13 mouse cellular contexts compared by ENCODE assay signal in the genomic region with DNA sequence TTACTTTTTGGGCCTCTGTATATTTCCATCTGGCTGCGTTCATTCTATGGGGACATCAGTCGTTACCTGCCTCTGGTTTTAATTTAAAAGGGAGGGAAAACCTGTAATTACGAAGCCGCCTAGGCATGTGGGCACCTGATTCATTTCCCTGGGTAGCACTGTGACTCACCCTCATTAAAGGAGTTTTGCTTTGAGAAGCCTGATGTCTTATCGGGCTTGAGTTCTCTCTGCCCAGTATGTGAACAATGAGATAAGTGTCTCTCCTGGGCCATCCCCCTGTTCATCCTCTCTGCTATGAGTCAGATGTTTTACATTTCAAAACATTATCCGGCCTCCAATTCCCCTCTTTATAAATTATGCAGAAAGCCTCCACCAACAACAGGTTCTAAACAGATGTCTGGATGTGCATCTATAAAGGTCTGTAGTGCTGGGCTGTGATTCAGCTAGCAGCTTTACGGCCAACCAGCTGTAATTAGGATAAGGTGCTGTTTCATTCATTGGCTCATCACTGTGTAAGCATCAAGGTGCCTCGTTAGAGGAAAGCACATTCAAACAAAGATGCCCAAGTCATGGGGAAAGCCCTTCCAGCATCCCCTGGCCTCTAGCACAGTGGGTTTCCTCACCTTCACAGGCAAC.
A peak's percentile ranks its signal among the peaks of the same experiment; 100 is the strongest.
DNase-seq lines count a peak whose midpoint lies in the region; ATAC-seq lines count a peak whose summit lies in the region.
"Had no signal": no experiment of that assay in that cellular context is flagged by ENCODE, and none has a peak within 500 bp of the region (broad histone marks: within the 10 kb centered on the region; RNA-seq: fewer than 3 reads in every experiment).

No protein-coding gene starts in this region.

- H3K9me3 ChIP-seq in forebrain, embryonic 15.5 days: no peaks in the 10 kb centered on the region
- H3K9me3 ChIP-seq in forebrain, embryonic 12.5 days: no peaks in the 10 kb centered on the region
- H3K9me3 ChIP-seq in midbrain, embryonic 12.5 days: no peaks in the 10 kb centered on the region
- H3K9me3 ChIP-seq: embryonic facial prominence, embryonic 13.5 days had no signal

- H3K4me2 ChIP-seq in forebrain, embryonic 15.5 days (replicated peaks): no peak overlapping the region
- no peak overlapping the region for H3K4me2 ChIP-seq in forebrain, embryonic 12.5 days
- H3K4me2 ChIP-seq in midbrain, embryonic 12.5 days (replicated peaks): no peak overlapping the region
- H3K4me2 ChIP-seq: embryonic facial prominence, embryonic 13.5 days had no signal

- no peak overlapping the region for H3K9ac ChIP-seq in forebrain, embryonic 15.5 days (replicated peaks)
- H3K9ac ChIP-seq in forebrain, embryonic 12.5 days: no peak overlapping the region
- no peak overlapping the region for H3K9ac ChIP-seq in midbrain, embryonic 12.5 days (replicated peaks)
- H3K9ac ChIP-seq: embryonic facial prominence, embryonic 13.5 days; liver, embryonic 14.5 days had no signal

- no peaks in the 10 kb centered on the region for H3K27me3 ChIP-seq in forebrain, embryonic 15.5 days
- H3K27me3 ChIP-seq in forebrain, embryonic 12.5 days: no peaks in the 10 kb centered on the region
- no peaks in the 10 kb centered on the region for H3K27me3 ChIP-seq in midbrain, embryonic 12.5 days
- H3K27me3 ChIP-seq: embryonic facial prominence, embryonic 13.5 days had no signal

- no peaks in the 10 kb centered on the region for H3K36me3 ChIP-seq in forebrain, embryonic 15.5 days
- H3K36me3 ChIP-seq in forebrain, embryonic 12.5 days (replicated peaks): no peaks in the 10 kb centered on the region
- no peaks in the 10 kb centered on the region for H3K36me3 ChIP-seq in midbrain, embryonic 12.5 days
- H3K36me3 ChIP-seq: embryonic facial prominence, embryonic 13.5 days had no signal

- 29% methylated on average over 8 of the region's 8 CpGs for WGBS in forebrain, embryonic 15.5 days
- 53% methylated on average over 8 of the region's 8 CpGs for WGBS in forebrain, embryonic 12.5 days
- WGBS in midbrain, embryonic 12.5 days: 67% methylated on average over 8 of the region's 8 CpGs

- no peaks in the 10 kb centered on the region for H3K4me1 ChIP-seq in forebrain, embryonic 15.5 days
- peaks cover 7% of the 10 kb centered on the region; the same call in 1 of the 2 replicates for H3K4me1 ChIP-seq in forebrain, embryonic 12.5 days
- no peaks in the 10 kb centered on the region; the same call in 1 of the 2 replicates for H3K4me1 ChIP-seq in midbrain, embryonic 12.5 days

- no peak overlapping the region for H3K27ac ChIP-seq in forebrain, embryonic 15.5 days (replicated peaks)
- no peak overlapping the region for H3K27ac ChIP-seq in forebrain, embryonic 12.5 days
- H3K27ac ChIP-seq in midbrain, embryonic 12.5 days (replicated peaks): no peak overlapping the region
- H3K27ac ChIP-seq: embryonic facial prominence, embryonic 13.5 days; liver, embryonic 14.5 days had no signal

- DNase-seq in right cerebral cortex, postnatal 25 days: peak; percentile 23
- DNase-seq in right cerebral cortex, postnatal 14 days: no peak
- DNase-seq in gastrocnemius, postnatal 25 days: no peak
- DNase-seq in thymus, postnatal 4 days: no peak
- no peak for DNase-seq in right cerebral cortex, postnatal 4 days
- DNase-seq: cerebellum, postnatal 14 days; heart, postnatal 36 days had no signal

- ATAC-seq in forebrain, embryonic 15.5 days (replicated peaks): peak; percentile 57; the same call in 1 of the 2 replicates
- no peak for ATAC-seq in forebrain, embryonic 12.5 days (ENCODE audit: low FRiP score)
- ATAC-seq in midbrain, embryonic 12.5 days (ENCODE audit: low FRiP score, low read depth): peak; percentile 72
- ATAC-seq: activated CD4-positive, CD25-positive, alpha-beta regulatory T cell, adult 4 months had no signal

- H3K4me3 ChIP-seq in forebrain, embryonic 15.5 days: no peak overlapping the region
- no peak overlapping the region for H3K4me3 ChIP-seq in forebrain, embryonic 12.5 days (replicated peaks)
- no peak overlapping the region for H3K4me3 ChIP-seq in midbrain, embryonic 12.5 days
- H3K4me3 ChIP-seq: embryonic facial prominence, embryonic 13.5 days had no signal
